In genomic region chr10:83181831-83182572, GRCm38 (mm10) we compare ENCODE assay signal across 11 mouse cellular contexts.
DNase-seq lines count a peak whose midpoint lies in the region; ATAC-seq and TF ChIP-seq lines count a peak whose summit lies in the region.
"Had no signal": no experiment of that assay in that cellular context is flagged by ENCODE, and none has a peak within 500 bp of the region (broad histone marks: within the 10 kb centered on the region; RNA-seq: fewer than 3 reads in every experiment).

No protein-coding gene starts in this region.

- DNase-seq in kidney, adult 18-20 months, result peak; percentile 40
- no peak for DNase-seq in kidney, postnatal 10 days
- peak; percentile 69 for DNase-seq in NIH3T3 (ENCODE audit: low read depth)
- no peak for DNase-seq in lung, postnatal 10 days
- DNase-seq in frontal cortex, postnatal 25 days (ENCODE audit: low spot score in 2 of 2), result no peak

- H3K4me1 ChIP-seq in cortical plate, adult 2 months (ENCODE audit: control insufficient read depth, insufficient read depth, low read length), result peaks cover 9% of the 10 kb centered on the region

- no peaks in the 10 kb centered on the region for H3K79me2 ChIP-seq in macrophage (ENCODE audit: inconsistent target)

- peak overlapping the region; percentile 39; the same call in 1 of the 2 replicates for H3K27ac ChIP-seq in cortical plate, adult 2 months (ENCODE audit: insufficient read depth, low read length)
- peak overlapping the region; percentile 93; the same call in 1 of the 2 replicates for H3K27ac ChIP-seq in macrophage
- H3K27ac ChIP-seq: heart, embryonic 13.5 days; liver, embryonic 15.5 days; stomach, embryonic 15.5 days had no signal

- no peaks in the 10 kb centered on the region for H3K36me3 ChIP-seq in macrophage (ENCODE audit: inconsistent target)
- H3K36me3 ChIP-seq: liver, embryonic 15.5 days; stomach, embryonic 15.5 days had no signal

- no peak for TF ChIP-seq CTCF in cortical plate, adult 2 months (IDR thresholded peaks at IDR 0.05; ENCODE audit: extremely low read depth, insufficient read depth, low read length)

- no peak overlapping the region for H3K4me3 ChIP-seq in cortical plate, adult 2 months (ENCODE audit: insufficient read depth, low read length)
- H3K4me3 ChIP-seq in macrophage (ENCODE audit: inconsistent target), result no peak overlapping the region
- H3K4me3 ChIP-seq: heart, embryonic 13.5 days; liver, embryonic 15.5 days; stomach, embryonic 15.5 days had no signal

- 96% methylated on average over 15 of the region's 15 CpGs for WGBS in macrophage (ENCODE audit: missing documents)

- TF ChIP-seq POLR2A in cortical plate, adult 2 months (IDR thresholded peaks at IDR 0.05; ENCODE audit: extremely low read depth, insufficient read depth, low read length), result no peak

- no peak for ATAC-seq in megakaryocyte-erythroid progenitor cell, adult 5-6 weeks (replicated peaks; ENCODE audit: low FRiP score, low TSS enrichment, poor library complexity, severe bottlenecking)

Comparison
In these comparisons a context has a peak if more than half of its experiments do, and no peak if none do; other contexts are left out.
1. DNase-seq: peak in kidney, adult 18-20 months (single experiment) and NIH3T3 (single experiment); none in kidney, postnatal 10 days (single experiment), lung, postnatal 10 days (single experiment) and frontal cortex, postnatal 25 days (0 of 2).